Mouse (Mus musculus) intestine, postnatal 0 days (tissue): ENCODE results near the gene Kif16b. TPM values are rescaled to one million over a fixed set of nuclear protein-coding genes. Genes with fewer than 3 reads are reported as not detected.
A peak's percentile ranks its signal among the peaks of the same experiment; 100 is the strongest.

ENCODE experiments used
- ATAC-seq: fragments of 200-750 bp; cut with Nextera tagmentation; 2 replicates; pipeline ENCODE4 v1.8.0; 2017; ENCODE audit warnings: mild to moderate bottlenecking, moderate TSS enrichment, moderate library complexity
- H3K27ac ChIP-seq: fragments of 300-500 bp; sonication (generic); 2 replicates; pipeline ENCODE4 v1.5.1; 2014; ENCODE audit warnings: mild to moderate bottlenecking, low read depth, low read length, moderate library complexity
- H3K27me3 ChIP-seq: fragments of 300-500 bp; sonication (generic); replicated peaks from 2 replicates; pipeline ENCODE4 v1.6.1; 2014; ENCODE audit warnings: low read length, mixed read lengths; ENCODE audit not compliant: control insufficient read depth, insufficient read depth
- H3K36me3 ChIP-seq: fragments of 300-500 bp; sonication (generic); 2 replicates; pipeline ENCODE4 v1.6.1; 2014; ENCODE audit warnings: mild to moderate bottlenecking, moderate library complexity; ENCODE audit not compliant: control insufficient read depth, insufficient read depth
- H3K4me1 ChIP-seq: fragments of 300-500 bp; sonication (generic); replicated peaks from 2 replicates; pipeline ENCODE4 v1.6.1; 2014; ENCODE audit warnings: antibody characterized with exemption, low read length, mixed read lengths; ENCODE audit not compliant: control insufficient read depth, insufficient read depth
- H3K4me2 ChIP-seq: fragments of 300-500 bp; sonication (generic); replicated peaks from 2 replicates; pipeline ENCODE4 v1.6.1; 2014; ENCODE audit warnings: low read depth, mild to moderate bottlenecking, moderate library complexity
- H3K4me3 ChIP-seq: fragments of 300-500 bp; sonication (generic); 2 replicates; pipeline ENCODE4 v1.5.1; 2014; ENCODE audit warnings: low read depth, low read length
- H3K9ac ChIP-seq: fragments of 300-500 bp; sonication (generic); 2 replicates; pipeline ENCODE4 v1.6.1; 2014; ENCODE audit warnings: mild to moderate bottlenecking, low read depth, low read length
- H3K9me3 ChIP-seq: fragments of 300-500 bp; sonication (generic); 2 replicates; pipeline ENCODE4 v1.6.1; 2016; ENCODE audit warnings: mixed run types; ENCODE audit not compliant: control insufficient read depth
- CTCF ChIP-seq: sonication (generic); IDR thresholded peaks from 2 replicates; pipeline ENCODE4 v1.5.1; 2016; ENCODE audit warnings: low read depth, mild to moderate bottlenecking, control low read depth, antibody characterized with exemption, moderate library complexity
- WGBS: fragments of 180-500 bp; shearing (Covaris S2); extraction: QIAGEN DNeasy Blood & Tissue Kit; methylation state at CpG from one replicate; pipeline ENCODE4 v1.1.7; 2014; 5-methylcytosine and 5-hydroxymethylcytosine counted together
- polyA plus RNA-seq: library from polyadenylated mRNA; unstranded; fragments of >200 nt; fragmentation: Nextera tagmentation; extraction: Ambion mirVana; gene quantifications from 2 replicates; pipeline ENCODE4 v1.2.1, GENCODE M21; 2015

Kif16b gene
- polyA plus RNA-seq, 1 experiment from 2014 or later: 7.0 TPM

GRCm38 (mm10) chr2:142599235-142599634, 302.1 kb downstream of the Kif16b start:
- WGBS: 39% methylated on average over 4 of the region's 4 CpGs
- no peak for ATAC-seq
- no peaks in the 10 kb centered on the region for H3K9me3 ChIP-seq
- H3K9ac ChIP-seq: no peak overlapping the region
- no peaks in the 10 kb centered on the region for H3K4me1 ChIP-seq
- no peak for TF ChIP-seq CTCF
- H3K27me3 ChIP-seq: no peaks in the 10 kb centered on the region
- H3K36me3 ChIP-seq: no peaks in the 10 kb centered on the region
- no peak overlapping the region for H3K27ac ChIP-seq
- no peak overlapping the region for H3K4me2 ChIP-seq
- H3K4me3 ChIP-seq: no peak overlapping the region

GRCm38 (mm10) chr2:142596176-142597170, 304.9 kb downstream of the Kif16b start:
- Histone ChIP-seq H3K9me3 (no peaks in the 10 kb centered on the region), H3K4me3 (no peak overlapping the region), H3K27ac (no peak overlapping the region), H3K4me1 (no peaks in the 10 kb centered on the region), H3K9ac (no peak overlapping the region), H3K4me2 (no peak overlapping the region), H3K27me3 (no peaks in the 10 kb centered on the region), H3K36me3 (no peaks in the 10 kb centered on the region)
- 63% methylated on average over 17 of the region's 17 CpGs for WGBS
- no peak for TF ChIP-seq CTCF
- no peak for ATAC-seq

GRCm38 (mm10) chr2:142590938-142591337, 310.4 kb downstream of the Kif16b start:
- Histone ChIP-seq H3K4me1 (no peaks in the 10 kb centered on the region), H3K9ac (no peak overlapping the region), H3K4me2 (no peak overlapping the region), H3K4me3 (no peak overlapping the region), H3K27me3 (no peaks in the 10 kb centered on the region), H3K9me3 (no peaks in the 10 kb centered on the region), H3K27ac (no peak overlapping the region), H3K36me3 (no peaks in the 10 kb centered on the region)
- ATAC-seq: no peak
- no peak for TF ChIP-seq CTCF

GRCm38 (mm10) chr2:142590284-142590724, 311.0 kb downstream of the Kif16b start:
- Histone ChIP-seq H3K9ac (no peak overlapping the region), H3K4me1 (no peaks in the 10 kb centered on the region), H3K4me3 (no peak overlapping the region), H3K36me3 (no peaks in the 10 kb centered on the region), H3K27me3 (no peaks in the 10 kb centered on the region), H3K27ac (no peak overlapping the region), H3K9me3 (no peaks in the 10 kb centered on the region), H3K4me2 (no peak overlapping the region)
- 54% methylated on average over 6 of the region's 6 CpGs for WGBS
- no peak for TF ChIP-seq CTCF
- ATAC-seq: no peak

GRCm38 (mm10) chr2:142589403-142590283, 311.7 kb downstream of the Kif16b start:
- H3K9ac ChIP-seq: no peak overlapping the region
- no peak overlapping the region for H3K4me2 ChIP-seq
- H3K4me1 ChIP-seq: no peaks in the 10 kb centered on the region
- H3K9me3 ChIP-seq: no peaks in the 10 kb centered on the region
- H3K27me3 ChIP-seq: no peaks in the 10 kb centered on the region
- H3K4me3 ChIP-seq: no peak overlapping the region
- no peak overlapping the region for H3K27ac ChIP-seq
- no peaks in the 10 kb centered on the region for H3K36me3 ChIP-seq
- 79% methylated on average over 14 of the region's 14 CpGs for WGBS
- no peak for TF ChIP-seq CTCF
- ATAC-seq: no peak

- Histone ChIP-seq H3K36me3 (no peaks in the 10 kb centered on the region), H3K4me1 (no peaks in the 10 kb centered on the region), H3K27ac (no peak overlapping the region), H3K4me3 (no peak overlapping the region), H3K27me3 (no peaks in the 10 kb centered on the region), H3K9ac (no peak overlapping the region), H3K9me3 (no peaks in the 10 kb centered on the region), H3K4me2 (peak overlapping the region; percentile 35)
- ATAC-seq: peak; percentile 66; the same call in 1 of the 2 replicates
- WGBS: 76% methylated on average over 5 of the region's 5 CpGs
- no peak for TF ChIP-seq CTCF
Observed at GRCm38 (mm10) chr2:142585845-142586244, 315.5 kb downstream of the Kif16b start.
